Mouse (Mus musculus): ENCODE measurements at regions not wholly inside any gene's neighbourhood (a gene's known extent, or its start where the extent isn't known, plus 50 kb on each side); places are given as distances from the start of the nearest gene placed in this dataset.

DNA sequence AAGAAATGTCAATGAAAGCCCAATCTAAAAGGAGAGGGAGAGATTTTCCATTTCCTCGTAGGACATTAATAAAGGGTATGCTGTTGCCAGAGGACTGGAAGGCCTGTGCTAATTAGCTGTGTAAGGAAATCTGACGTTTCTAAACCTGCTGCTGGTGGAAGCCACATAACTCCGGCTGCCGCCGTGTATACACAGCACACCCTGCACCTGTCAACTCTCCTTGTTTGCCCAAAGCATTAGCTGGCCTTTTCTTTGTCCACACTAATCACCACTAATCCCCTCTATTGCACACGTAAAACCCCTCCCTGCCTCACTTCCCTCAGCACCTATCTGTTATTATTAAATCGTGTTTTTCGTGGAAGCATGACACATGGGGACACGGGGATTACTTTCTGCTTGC lies 108.7 kb downstream of the Gm10260 start:
- H3K4me2 ChIP-seq = no peak overlapping the region
- WGBS = 79% methylated on average over 9 of the region's 9 CpGs
- peaks cover under 1% of the 10 kb centered on the region for H3K4me1 ChIP-seq (replicated peaks)
- no peaks in the 10 kb centered on the region for H3K27me3 ChIP-seq (replicated peaks)
- 0 out of 2 replicates have a peak, but pooled peaks cover 3% of the 10 kb centered on the region for H3K9me3 ChIP-seq (replicated peaks)
- H3K27ac ChIP-seq (ENCODE audit: poor library complexity, severe bottlenecking) = no peak overlapping the region
- H3K36me3 ChIP-seq = no peaks in the 10 kb centered on the region
- ATAC-seq (ENCODE audit: insufficient number of reproducible peaks, low FRiP score) = no peak
- no peak overlapping the region for H3K4me3 ChIP-seq
- no peak overlapping the region for H3K9ac ChIP-seq

- Histone ChIP-seq H3K36me3 (no peaks in the 10 kb centered on the region), H3K4me3 (no peak overlapping the region), H3K9ac (no peak overlapping the region), H3K27ac (ENCODE audit: poor library complexity, severe bottlenecking) (no peak overlapping the region), H3K4me1 (replicated peaks) (peaks cover 6% of the 10 kb centered on the region), H3K4me2 (no peak overlapping the region), H3K27me3 (replicated peaks) (no peaks in the 10 kb centered on the region), H3K9me3 (replicated peaks) (0 out of 2 replicates have a peak, but pooled peaks cover 3% of the 10 kb centered on the region)
- WGBS = 89% methylated on average over 5 of the region's 5 CpGs
- no peak for ATAC-seq (ENCODE audit: insufficient number of reproducible peaks, low FRiP score)
These were observed 109.3 kb downstream of the Gm10260 start for GRCm38 (mm10) chr13:97651176-97651575.

- 90% methylated on average over 2 of the region's 2 CpGs for WGBS
- no peak overlapping the region for H3K27ac ChIP-seq (ENCODE audit: poor library complexity, severe bottlenecking)
- no peaks in the 10 kb centered on the region for H3K36me3 ChIP-seq
- no peaks in the 10 kb centered on the region for H3K27me3 ChIP-seq (replicated peaks)
- no peak overlapping the region for H3K4me3 ChIP-seq
- H3K9ac ChIP-seq = no peak overlapping the region
- H3K4me2 ChIP-seq = no peak overlapping the region
- 0 out of 2 replicates have a peak, but pooled peaks cover 3% of the 10 kb centered on the region for H3K9me3 ChIP-seq (replicated peaks)
- ATAC-seq (ENCODE audit: insufficient number of reproducible peaks, low FRiP score) = no peak
- peaks cover 16% of the 10 kb centered on the region for H3K4me1 ChIP-seq (replicated peaks)
These were observed 110.2 kb downstream of the Gm10260 start for GRCm38 (mm10) chr13:97650191-97650590.

DNA sequence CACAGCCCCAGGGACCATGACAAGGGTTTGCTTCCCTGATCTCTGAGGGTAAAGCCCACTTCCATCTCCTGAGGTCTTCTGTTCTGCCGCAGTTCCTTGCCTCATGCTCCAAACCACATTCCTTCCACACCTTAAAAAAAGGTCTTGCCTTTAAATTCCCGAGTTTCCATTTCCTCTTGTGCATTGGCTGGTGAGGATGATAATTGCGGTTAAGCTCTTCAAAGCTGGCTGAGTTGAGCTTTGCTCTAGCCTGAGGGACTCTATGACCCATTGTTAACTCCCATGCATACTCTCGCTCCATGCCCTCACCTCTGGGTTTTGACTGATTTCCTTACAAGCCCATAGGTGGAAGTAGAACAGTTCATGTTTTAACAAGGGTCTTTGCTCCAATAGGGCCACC lies 112.9 kb downstream of the Gm10260 start:
- H3K9ac ChIP-seq = no peak overlapping the region
- WGBS = 67% methylated on average over 4 of the region's 4 CpGs
- no peak overlapping the region for H3K4me2 ChIP-seq
- no peak overlapping the region for H3K4me3 ChIP-seq
- H3K36me3 ChIP-seq = no peaks in the 10 kb centered on the region
- ATAC-seq (ENCODE audit: insufficient number of reproducible peaks, low FRiP score) = no peak
- no peaks in the 10 kb centered on the region for H3K27me3 ChIP-seq (replicated peaks)
- H3K9me3 ChIP-seq (replicated peaks) = peaks cover 3% of the 10 kb centered on the region; the same call in 1 of the 2 replicates
- H3K4me1 ChIP-seq (replicated peaks) = peaks cover 20% of the 10 kb centered on the region
- H3K27ac ChIP-seq (ENCODE audit: poor library complexity, severe bottlenecking) = no peak overlapping the region

- Histone ChIP-seq H3K9me3 (replicated peaks) (peaks cover 3% of the 10 kb centered on the region; the same call in 1 of the 2 replicates), H3K9ac (no peak overlapping the region), H3K27ac (ENCODE audit: poor library complexity, severe bottlenecking) (peak overlapping the region; percentile 74), H3K4me2 (peak overlapping the region; percentile 28), H3K36me3 (no peaks in the 10 kb centered on the region), H3K4me1 (replicated peaks) (peaks cover 24% of the 10 kb centered on the region), H3K4me3 (no peak overlapping the region), H3K27me3 (replicated peaks) (no peaks in the 10 kb centered on the region)
- WGBS = 11% methylated on average over 7 of the region's 7 CpGs
- no peak for ATAC-seq (ENCODE audit: insufficient number of reproducible peaks, low FRiP score)
These were observed 114.4 kb downstream of the Gm10260 start for GRCm38 (mm10) chr13:97646021-97646385.

DNA sequence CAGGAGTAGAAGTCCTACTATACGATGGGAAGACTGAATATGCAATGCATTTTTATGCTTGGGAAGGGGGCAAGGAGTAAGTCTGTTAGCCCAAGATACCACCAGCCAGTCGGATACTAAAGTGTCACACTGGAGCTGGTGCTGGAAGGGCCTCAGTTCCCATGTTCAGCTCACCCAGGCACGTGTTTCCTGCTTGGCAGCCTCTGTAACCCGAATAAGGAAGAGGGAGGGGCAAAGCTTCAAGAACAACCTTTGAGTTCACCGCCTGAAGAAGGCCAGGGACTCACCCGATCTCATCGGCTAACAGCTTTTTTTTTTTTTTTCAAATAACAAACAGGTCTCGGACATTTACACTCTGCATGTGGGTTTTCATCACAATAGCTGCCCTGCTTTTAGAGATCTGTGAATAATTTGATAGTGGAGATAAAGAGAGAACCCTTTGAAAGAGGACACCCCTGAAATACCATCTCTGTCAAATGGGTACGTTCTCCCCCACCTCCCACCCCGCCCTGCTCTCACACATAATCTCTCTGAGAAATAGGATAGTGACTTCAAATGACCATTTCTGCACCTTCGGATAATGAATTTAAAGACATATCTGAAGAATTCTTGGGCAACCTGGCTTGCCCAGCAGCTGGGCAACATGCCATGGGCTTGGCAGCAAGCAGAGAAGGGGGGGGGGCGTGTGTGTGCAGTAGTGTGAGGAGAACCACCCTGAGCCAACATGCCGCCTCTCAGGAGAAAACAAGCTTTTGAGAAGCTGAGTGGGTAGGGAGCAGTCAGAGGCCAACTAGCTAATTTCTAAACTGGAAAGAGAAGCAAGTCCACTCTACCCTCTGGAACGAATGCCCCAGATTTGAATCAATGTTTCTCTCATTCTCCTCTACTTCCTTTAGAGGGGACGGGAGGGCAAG lies 115.1 kb downstream of the Gm10260 start:
- Histone ChIP-seq H3K4me1 (replicated peaks) (peaks cover 31% of the 10 kb centered on the region), H3K4me2 (peak overlapping the region; percentile 28; the same call in 1 of the 2 replicates), H3K9me3 (replicated peaks) (no peaks in the 10 kb centered on the region; the same call in 1 of the 2 replicates), H3K9ac (no peak overlapping the region), H3K4me3 (no peak overlapping the region), H3K27me3 (replicated peaks) (no peaks in the 10 kb centered on the region), H3K27ac (ENCODE audit: poor library complexity, severe bottlenecking) (peak overlapping the region; percentile 74), H3K36me3 (no peaks in the 10 kb centered on the region)
- WGBS = 38% methylated on average over 15 of the region's 15 CpGs
- ATAC-seq (ENCODE audit: insufficient number of reproducible peaks, low FRiP score) = 0 out of 2 replicates have a peak, but pooled peaks have one; percentile 51

GRCm38 (mm10) chr13:97640236-97640635 lies 120.2 kb downstream of the Gm10260 start:
- Histone ChIP-seq H3K9ac (no peak overlapping the region), H3K27ac (ENCODE audit: poor library complexity, severe bottlenecking) (peak overlapping the region; percentile 42; the same call in 1 of the 2 replicates), H3K4me3 (no peak overlapping the region), H3K4me1 (replicated peaks) (peaks cover 31% of the 10 kb centered on the region), H3K36me3 (no peaks in the 10 kb centered on the region), H3K4me2 (peak overlapping the region; percentile 2), H3K27me3 (replicated peaks) (no peaks in the 10 kb centered on the region), H3K9me3 (replicated peaks) (peaks cover 3% of the 10 kb centered on the region; the same call in 1 of the 2 replicates)
- no peak for ATAC-seq (ENCODE audit: insufficient number of reproducible peaks, low FRiP score)
- 16% methylated on average over 3 of the region's 3 CpGs for WGBS

GRCm38 (mm10) chr13:97639656-97640055 lies 120.8 kb downstream of the Gm10260 start:
- no peak overlapping the region for H3K4me3 ChIP-seq
- no peaks in the 10 kb centered on the region for H3K36me3 ChIP-seq
- ATAC-seq (ENCODE audit: insufficient number of reproducible peaks, low FRiP score) = no peak
- no peak overlapping the region for H3K9ac ChIP-seq
- peaks cover 26% of the 10 kb centered on the region for H3K4me1 ChIP-seq (replicated peaks)
- WGBS = 64% methylated on average over 3 of the region's 3 CpGs
- H3K27me3 ChIP-seq (replicated peaks) = no peaks in the 10 kb centered on the region
- H3K9me3 ChIP-seq (replicated peaks) = peaks cover 3% of the 10 kb centered on the region; the same call in 1 of the 2 replicates
- H3K4me2 ChIP-seq = no peak overlapping the region
- 0 out of 2 replicates have a peak overlapping the region, but pooled peaks have one; percentile 42 for H3K27ac ChIP-seq (ENCODE audit: poor library complexity, severe bottlenecking)

DNA sequence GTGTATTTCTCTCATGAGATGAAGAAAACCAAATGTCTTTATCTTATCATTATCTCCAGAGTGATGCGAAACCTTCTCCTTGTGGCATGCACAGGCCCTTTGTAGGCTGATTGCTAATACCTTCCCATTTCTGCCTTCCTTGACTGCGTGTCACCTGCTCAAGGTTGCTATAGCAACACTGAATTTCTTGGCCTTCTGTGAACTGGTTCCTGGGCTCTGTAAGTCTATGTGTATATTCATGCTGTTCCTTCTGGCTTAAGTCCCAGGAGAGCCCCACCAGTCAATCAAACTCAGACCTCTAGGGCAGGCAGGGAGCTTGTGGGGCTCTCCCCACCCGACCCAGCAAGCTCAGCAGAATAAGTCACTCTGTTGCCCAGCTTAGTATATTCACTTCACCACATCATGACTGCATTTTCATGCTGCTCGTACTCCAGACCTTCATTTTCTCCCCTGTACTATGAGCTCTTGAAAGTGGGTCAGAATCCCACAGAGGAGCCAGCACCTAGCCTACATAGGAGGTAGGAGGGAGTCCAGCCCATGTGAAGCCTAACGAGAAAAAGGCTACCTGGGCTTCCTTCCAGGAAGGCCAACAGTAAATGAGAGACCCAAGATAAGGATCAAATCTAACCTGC lies 121.9 kb downstream of the Gm10260 start:
- H3K4me1 ChIP-seq (replicated peaks) = peaks cover 30% of the 10 kb centered on the region
- H3K27me3 ChIP-seq (replicated peaks) = no peaks in the 10 kb centered on the region
- no peak overlapping the region for H3K4me3 ChIP-seq
- no peaks in the 10 kb centered on the region for H3K36me3 ChIP-seq
- ATAC-seq (ENCODE audit: insufficient number of reproducible peaks, low FRiP score) = no peak
- H3K4me2 ChIP-seq = no peak overlapping the region
- WGBS = 83% methylated on average over 5 of the region's 5 CpGs
- no peak overlapping the region for H3K9ac ChIP-seq
- peaks cover 3% of the 10 kb centered on the region; the same call in 1 of the 2 replicates for H3K9me3 ChIP-seq (replicated peaks)
- no peak overlapping the region for H3K27ac ChIP-seq (ENCODE audit: poor library complexity, severe bottlenecking)

- no peak overlapping the region for H3K27ac ChIP-seq (ENCODE audit: poor library complexity, severe bottlenecking)
- peaks cover 30% of the 10 kb centered on the region for H3K4me1 ChIP-seq (replicated peaks)
- ATAC-seq (ENCODE audit: insufficient number of reproducible peaks, low FRiP score) = no peak
- H3K36me3 ChIP-seq = no peaks in the 10 kb centered on the region
- peaks cover 3% of the 10 kb centered on the region; the same call in 1 of the 2 replicates for H3K9me3 ChIP-seq (replicated peaks)
- H3K4me3 ChIP-seq = no peak overlapping the region
- 85% methylated on average over 6 of the region's 6 CpGs for WGBS
- H3K27me3 ChIP-seq (replicated peaks) = no peaks in the 10 kb centered on the region
- H3K4me2 ChIP-seq = no peak overlapping the region
- no peak overlapping the region for H3K9ac ChIP-seq
These were observed 122.9 kb downstream of the Gm10260 start for GRCm38 (mm10) chr13:97637506-97637905.
